Mouse (Mus musculus): Measurements from ENCODE around the gene Pld1. TPM values are rescaled to one million over a fixed set of nuclear protein-coding genes. Genes with fewer than 3 reads are reported as not detected.

Pld1 gene
- polyA plus RNA-seq, 1 experiment from 2014 or later, result 2.0 TPM

GRCm38 (mm10) chr3:28083218-28083617 is 144.7 kb downstream of the Pld1 start:
- Histone ChIP-seq H3K36me3 (ENCODE audit: control insufficient read depth, insufficient read depth, low read length) (no peaks in the 10 kb centered on the region), H3K9ac (ENCODE audit: low read length) (no peak overlapping the region), H3K27me3 (replicated peaks; ENCODE audit: control insufficient read depth, insufficient read depth, low read length) (no peaks in the 10 kb centered on the region), H3K27ac (ENCODE audit: low read depth, low read length) (no peak overlapping the region), H3K4me3 (ENCODE audit: low read depth, low read length) (no peak overlapping the region), H3K4me1 (ENCODE audit: control insufficient read depth, insufficient read depth, low read length) (no peaks in the 10 kb centered on the region), H3K9me3 (replicated peaks; ENCODE audit: control insufficient read depth, low read length) (no peaks in the 10 kb centered on the region), H3K4me2 (ENCODE audit: low read length) (no peak overlapping the region)
- DNase-seq (ENCODE audit: low spot score) (no peak), ATAC-seq (no peak)
- 79% methylated on average over 3 of the region's 3 CpGs for WGBS

GRCm38 (mm10) chr3:28084281-28084680 is 145.8 kb downstream of the Pld1 start:
- 65% methylated on average over 2 of the region's 2 CpGs for WGBS
- Histone ChIP-seq H3K36me3 (ENCODE audit: control insufficient read depth, insufficient read depth, low read length) (no peaks in the 10 kb centered on the region), H3K27ac (ENCODE audit: low read depth, low read length) (no peak overlapping the region), H3K4me2 (ENCODE audit: low read length) (no peak overlapping the region), H3K4me1 (ENCODE audit: control insufficient read depth, insufficient read depth, low read length) (no peaks in the 10 kb centered on the region), H3K4me3 (ENCODE audit: low read depth, low read length) (no peak overlapping the region), H3K27me3 (replicated peaks; ENCODE audit: control insufficient read depth, insufficient read depth, low read length) (no peaks in the 10 kb centered on the region), H3K9me3 (replicated peaks; ENCODE audit: control insufficient read depth, low read length) (no peaks in the 10 kb centered on the region), H3K9ac (ENCODE audit: low read length) (no peak overlapping the region)
- no peak for DNase-seq (ENCODE audit: low spot score)
- no peak for ATAC-seq

GRCm38 (mm10) chr3:28091296-28091695 is 152.8 kb downstream of the Pld1 start:
- Histone ChIP-seq H3K27ac (ENCODE audit: low read depth, low read length) (no peak overlapping the region), H3K9me3 (replicated peaks; ENCODE audit: control insufficient read depth, low read length) (no peaks in the 10 kb centered on the region), H3K4me2 (ENCODE audit: low read length) (no peak overlapping the region), H3K27me3 (replicated peaks; ENCODE audit: control insufficient read depth, insufficient read depth, low read length) (no peaks in the 10 kb centered on the region), H3K9ac (ENCODE audit: low read length) (no peak overlapping the region), H3K4me3 (ENCODE audit: low read depth, low read length) (no peak overlapping the region), H3K4me1 (ENCODE audit: control insufficient read depth, insufficient read depth, low read length) (no peaks in the 10 kb centered on the region), H3K36me3 (ENCODE audit: control insufficient read depth, insufficient read depth, low read length) (no peaks in the 10 kb centered on the region)
- ATAC-seq (no peak), DNase-seq (ENCODE audit: low spot score) (no peak)
- WGBS, result 23% methylated on average over 1 of the region's 1 CpGs

GRCm38 (mm10) chr3:28091741-28092140 is 153.2 kb downstream of the Pld1 start:
- Histone ChIP-seq H3K4me1 (ENCODE audit: control insufficient read depth, insufficient read depth, low read length) (no peaks in the 10 kb centered on the region), H3K36me3 (ENCODE audit: control insufficient read depth, insufficient read depth, low read length) (no peaks in the 10 kb centered on the region), H3K27me3 (replicated peaks; ENCODE audit: control insufficient read depth, insufficient read depth, low read length) (no peaks in the 10 kb centered on the region), H3K9me3 (replicated peaks; ENCODE audit: control insufficient read depth, low read length) (no peaks in the 10 kb centered on the region), H3K4me2 (ENCODE audit: low read length) (no peak overlapping the region), H3K4me3 (ENCODE audit: low read depth, low read length) (no peak overlapping the region), H3K9ac (ENCODE audit: low read length) (no peak overlapping the region), H3K27ac (ENCODE audit: low read depth, low read length) (no peak overlapping the region)
- 80% methylated on average over 2 of the region's 2 CpGs for WGBS
- no peak for DNase-seq (ENCODE audit: low spot score)
- no peak for ATAC-seq

- Histone ChIP-seq H3K9me3 (replicated peaks; ENCODE audit: control insufficient read depth, low read length) (no peaks in the 10 kb centered on the region), H3K4me2 (ENCODE audit: low read length) (no peak overlapping the region), H3K27ac (ENCODE audit: low read depth, low read length) (no peak overlapping the region), H3K9ac (ENCODE audit: low read length) (no peak overlapping the region), H3K36me3 (ENCODE audit: control insufficient read depth, insufficient read depth, low read length) (no peaks in the 10 kb centered on the region), H3K27me3 (replicated peaks; ENCODE audit: control insufficient read depth, insufficient read depth, low read length) (no peaks in the 10 kb centered on the region), H3K4me1 (ENCODE audit: control insufficient read depth, insufficient read depth, low read length) (no peaks in the 10 kb centered on the region), H3K4me3 (ENCODE audit: low read depth, low read length) (no peak overlapping the region)
- 84% methylated on average over 9 of the region's 9 CpGs for WGBS
- ATAC-seq (no peak), DNase-seq (ENCODE audit: low spot score) (no peak)
Observed at GRCm38 (mm10) chr3:28093684-28094302, 155.3 kb downstream of the Pld1 start.

- Histone ChIP-seq H3K27ac (ENCODE audit: low read depth, low read length) (no peak overlapping the region), H3K4me1 (ENCODE audit: control insufficient read depth, insufficient read depth, low read length) (no peaks in the 10 kb centered on the region), H3K4me2 (ENCODE audit: low read length) (no peak overlapping the region), H3K4me3 (ENCODE audit: low read depth, low read length) (no peak overlapping the region), H3K36me3 (ENCODE audit: control insufficient read depth, insufficient read depth, low read length) (no peaks in the 10 kb centered on the region), H3K9me3 (replicated peaks; ENCODE audit: control insufficient read depth, low read length) (no peaks in the 10 kb centered on the region), H3K27me3 (replicated peaks; ENCODE audit: control insufficient read depth, insufficient read depth, low read length) (no peaks in the 10 kb centered on the region), H3K9ac (ENCODE audit: low read length) (no peak overlapping the region)
- 95% methylated on average over 9 of the region's 9 CpGs for WGBS
- DNase-seq (ENCODE audit: low spot score) (no peak), ATAC-seq (no peak)
Observed at GRCm38 (mm10) chr3:28095451-28095850, 157.0 kb downstream of the Pld1 start.

- WGBS, result 90% methylated on average over 7 of the region's 9 CpGs
- H3K27me3 ChIP-seq (replicated peaks; ENCODE audit: control insufficient read depth, insufficient read depth, low read length), result no peaks in the 10 kb centered on the region
- H3K4me3 ChIP-seq (ENCODE audit: low read depth, low read length), result no peak overlapping the region
- no peaks in the 10 kb centered on the region for H3K4me1 ChIP-seq (ENCODE audit: control insufficient read depth, insufficient read depth, low read length)
- H3K27ac ChIP-seq (ENCODE audit: low read depth, low read length), result no peak overlapping the region
- DNase-seq (ENCODE audit: low spot score) (no peak), ATAC-seq (no peak)
- no peak overlapping the region for H3K4me2 ChIP-seq (ENCODE audit: low read length)
- no peaks in the 10 kb centered on the region for H3K9me3 ChIP-seq (replicated peaks; ENCODE audit: control insufficient read depth, low read length)
- no peaks in the 10 kb centered on the region for H3K36me3 ChIP-seq (ENCODE audit: control insufficient read depth, insufficient read depth, low read length)
- H3K9ac ChIP-seq (ENCODE audit: low read length), result no peak overlapping the region
Observed at GRCm38 (mm10) chr3:28099175-28099574, 160.7 kb downstream of the Pld1 start.

GRCm38 (mm10) chr3:28104992-28105391 is 166.5 kb downstream of the Pld1 start:
- no peaks in the 10 kb centered on the region for H3K27me3 ChIP-seq (replicated peaks; ENCODE audit: control insufficient read depth, insufficient read depth, low read length)
- no peak overlapping the region for H3K4me2 ChIP-seq (ENCODE audit: low read length)
- no peak overlapping the region for H3K4me3 ChIP-seq (ENCODE audit: low read depth, low read length)
- DNase-seq (ENCODE audit: low spot score) (no peak), ATAC-seq (no peak)
- no peaks in the 10 kb centered on the region for H3K9me3 ChIP-seq (replicated peaks; ENCODE audit: control insufficient read depth, low read length)
- 83% methylated on average over 1 of the region's 1 CpGs for WGBS
- no peaks in the 10 kb centered on the region for H3K36me3 ChIP-seq (ENCODE audit: control insufficient read depth, insufficient read depth, low read length)
- no peaks in the 10 kb centered on the region for H3K4me1 ChIP-seq (ENCODE audit: control insufficient read depth, insufficient read depth, low read length)
- no peak overlapping the region for H3K27ac ChIP-seq (ENCODE audit: low read depth, low read length)
- H3K9ac ChIP-seq (ENCODE audit: low read length), result no peak overlapping the region

- Histone ChIP-seq H3K9me3 (replicated peaks; ENCODE audit: control insufficient read depth, low read length) (no peaks in the 10 kb centered on the region), H3K9ac (ENCODE audit: low read length) (no peak overlapping the region), H3K27ac (ENCODE audit: low read depth, low read length) (no peak overlapping the region), H3K4me2 (ENCODE audit: low read length) (no peak overlapping the region), H3K4me1 (ENCODE audit: control insufficient read depth, insufficient read depth, low read length) (no peaks in the 10 kb centered on the region), H3K36me3 (ENCODE audit: control insufficient read depth, insufficient read depth, low read length) (no peaks in the 10 kb centered on the region), H3K4me3 (ENCODE audit: low read depth, low read length) (no peak overlapping the region), H3K27me3 (replicated peaks; ENCODE audit: control insufficient read depth, insufficient read depth, low read length) (no peaks in the 10 kb centered on the region)
- 50% methylated on average over 6 of the region's 6 CpGs for WGBS
- ATAC-seq (peak; percentile 78), DNase-seq (ENCODE audit: low spot score) (peak; percentile 85)
Observed at GRCm38 (mm10) chr3:28107446-28108004, 169.0 kb downstream of the Pld1 start.
